Comparison of ENCODE assay signal across 9 mouse cellular contexts in the genomic region with DNA sequence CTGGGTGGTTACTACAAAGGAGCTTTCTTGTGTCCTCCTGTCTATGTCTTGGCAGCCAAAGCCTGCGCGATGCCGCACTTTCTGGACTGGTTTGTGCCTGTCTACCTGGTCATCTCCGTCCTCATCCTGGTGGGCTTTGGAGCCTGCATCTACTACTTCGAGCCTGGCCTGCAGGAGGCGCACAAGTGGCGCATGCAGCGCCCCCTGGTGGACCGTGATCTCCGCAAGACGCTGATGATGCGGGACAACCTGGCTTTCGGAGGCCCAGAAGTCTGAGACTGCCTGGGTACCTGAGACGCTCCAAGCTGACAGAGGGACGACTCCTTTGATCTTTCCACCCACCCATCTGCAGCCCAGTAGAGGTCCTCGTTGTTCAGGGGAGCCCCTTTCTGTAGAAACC. TPM values are rescaled to one million over a fixed set of nuclear protein-coding genes. Genes with fewer than 3 reads are reported as not detected.
A peak's percentile ranks its signal among the peaks of the same experiment; 100 is the strongest.
DNase-seq lines count a peak whose midpoint lies in the region; TF ChIP-seq lines count a peak whose summit lies in the region.
"Had no signal": no experiment of that assay in that cellular context is flagged by ENCODE, and none has a peak within 500 bp of the region (broad histone marks: within the 10 kb centered on the region; RNA-seq: fewer than 3 reads in every experiment).

No protein-coding gene starts in this region.

- no peak overlapping the region for H3K4me3 ChIP-seq in olfactory bulb, adult 2 months (ENCODE audit: insufficient read depth, low read depth, low read length)
- H3K4me3 ChIP-seq: heart, embryonic 13.5 days had no signal

- TF ChIP-seq POLR2A in olfactory bulb, adult 2 months (IDR thresholded peaks at IDR 0.05; ENCODE audit: insufficient read depth, low read depth, low read length), result no peak

- peaks cover 25% of the 10 kb centered on the region for H3K4me1 ChIP-seq in olfactory bulb, adult 2 months (ENCODE audit: control insufficient read depth, insufficient read depth, low read length)

- WGBS in olfactory bulb, adult 2 months, result 22% methylated on average over 16 of the region's 16 CpGs

- intact Hi-C loops in gastrocnemius, postnatal 36 days (cut with DNase I), result no loop called here
- intact Hi-C loops in left cerebral cortex, postnatal 4 days (cut with DNase I), result no loop called here

- no peak overlapping the region for H3K27ac ChIP-seq in olfactory bulb, adult 2 months (ENCODE audit: insufficient read depth, low read depth, low read length)
- H3K27ac ChIP-seq: heart, embryonic 13.5 days had no signal

- DNase-seq in kidney, adult 9 months, result peak; percentile 62
- no peak for DNase-seq in kidney, adult 11 months
- peak; percentile 37 for DNase-seq in MEL-GATA-1-ER (ENCODE audit: extremely low read depth, low read depth)
- peak; percentile 62 for DNase-seq in c-Kit-positive CD71-positive TER-119-positive erythroid progenitor cells, embryonic 14.5 days (ENCODE audit: low spot score)
- DNase-seq in gastrocnemius, postnatal 36 days, result peak; percentile 18 to 34
- peak; percentile 85 for DNase-seq in left cerebral cortex, postnatal 4 days
- peak; percentile 80 for DNase-seq in thymus, postnatal 25 days

- peak; percentile 98 for TF ChIP-seq CTCF in olfactory bulb, adult 2 months (IDR thresholded peaks at IDR 0.05; ENCODE audit: insufficient read depth, low read depth, low read length)

RNA-seq across cellular contexts. Expression of a gene that starts 7.3 kb away (rescaled TPM):
- not detected for total RNA-seq in gastrocnemius, postnatal 36 days (2021)
- 10 to 100 TPM; 70.9 to 77.4 TPM for total RNA-seq in left cerebral cortex, postnatal 4 days (2021)
- polyA plus RNA-seq in olfactory bulb, adult 2 months (2012; ENCODE audit: insufficient read depth, insufficient read length, low replicate concordance, missing spikeins), result not detected in 2 replicates
- polyA plus RNA-seq: heart, embryonic 13.5 days had no signal

RNA-seq across cellular contexts. Expression of a gene that starts 15.0 kb away (rescaled TPM):
- total RNA-seq in gastrocnemius, postnatal 36 days (2021), result under 1 TPM; 0.46 to 0.79 TPM
- 1 to 10 TPM; 6.5 to 6.9 TPM for total RNA-seq in left cerebral cortex, postnatal 4 days (2021)
- not detected in 2 replicates for polyA plus RNA-seq in olfactory bulb, adult 2 months (2012; ENCODE audit: insufficient read depth, insufficient read length, low replicate concordance, missing spikeins)

RNA-seq across cellular contexts. Expression of a gene that starts 15.2 kb away (rescaled TPM):
- total RNA-seq in gastrocnemius, postnatal 36 days (2021), result under 1 TPM; 0.31 to 0.91 TPM
- 100 to 1,000 TPM; 666 to 687 TPM for total RNA-seq in left cerebral cortex, postnatal 4 days (2021)
- 252 and 297 TPM in 2 replicates for polyA plus RNA-seq in olfactory bulb, adult 2 months (2012; ENCODE audit: insufficient read depth, insufficient read length, low replicate concordance, missing spikeins)

RNA-seq across cellular contexts. Expression of a gene that starts 35.3 kb away (rescaled TPM):
- not detected for total RNA-seq in gastrocnemius, postnatal 36 days (2021)
- total RNA-seq in left cerebral cortex, postnatal 4 days (2021), result 1 to 10 TPM in 1 of 2 experiments, under 1 TPM in 1; 0.46 to 1.1 TPM
- not detected in 2 replicates for polyA plus RNA-seq in olfactory bulb, adult 2 months (2012; ENCODE audit: insufficient read depth, insufficient read length, low replicate concordance, missing spikeins)

RNA-seq across cellular contexts. Expression of a gene that starts 39.2 kb away (rescaled TPM):
- not detected for total RNA-seq in gastrocnemius, postnatal 36 days (2021)
- under 1 TPM in 1 of 2 experiments, not detected in 1; 0.24 TPM for total RNA-seq in left cerebral cortex, postnatal 4 days (2021)
- not detected in 2 replicates for polyA plus RNA-seq in olfactory bulb, adult 2 months (2012; ENCODE audit: insufficient read depth, insufficient read length, low replicate concordance, missing spikeins)

Comparison
In these comparisons a context has a peak if more than half of its experiments do, and no peak if none do; other contexts are left out.
1. RNA of a gene that starts 7.3 kb away (total RNA-seq): 70.9 to 77.4 TPM in left cerebral cortex, postnatal 4 days; not detected in gastrocnemius, postnatal 36 days; every median in the first group is over 10 times any median in the second.
2. RNA of a gene that starts 15.0 kb away (total RNA-seq): 6.5 to 6.9 TPM in left cerebral cortex, postnatal 4 days; 0.46 to 0.79 TPM in gastrocnemius, postnatal 36 days; every median in the first group is over 4 times any median in the second.
3. RNA of a gene that starts 15.2 kb away (total RNA-seq): 666 to 687 TPM in left cerebral cortex, postnatal 4 days; 0.31 to 0.91 TPM in gastrocnemius, postnatal 36 days; every median in the first group is over 100 times any median in the second.